Mouse (Mus musculus) testis, adult 2 months (tissue): ENCODE data around the gene Rps25.

Experiments
- CTCF ChIP-seq: fragments of 200-500 bp; IDR thresholded peaks from 2 replicates; pipeline ENCODE4 v1.5.1; 2012; ENCODE audit warnings: low read depth, mild to moderate bottlenecking, inconsistent platforms, low read length, moderate library complexity; ENCODE audit not compliant: control insufficient read depth, insufficient read depth, insufficient replicate concordance
- POLR2A ChIP-seq: fragments of 200-500 bp; IDR thresholded peaks from 2 replicates; pipeline ENCODE4 v1.6.1; 2012; ENCODE audit warnings: low read depth, mild to moderate bottlenecking, inconsistent platforms, low read length, moderate library complexity; ENCODE audit not compliant: control insufficient read depth

- TF ChIP-seq POLR2A = no peak
- peak; percentile 44; the same call in 1 of the 2 replicates for TF ChIP-seq CTCF
Measured at GRCm38 (mm10) chr9:44391466-44391865, 15.5 kb upstream of the Rps25 start.
